Mouse (Mus musculus) thymus, adult 18-20 months (tissue): ENCODE measurements around the gene Mpp3.
"Not testable (repeated sequence)": the region's sequence is repeated elsewhere in the genome, so short reads cannot be mapped to it uniquely, and the experiment has no call there.

Source experiments
- DNase-seq, 2 experiments: peaks; one replicate each; pipeline ENCODE4 v3.0.0; 2022; ENCODE audit warnings: mixed read lengths in 2 of 2

Gene Mpp3

GRCm38 (mm10) chr11:102008954-102009637, 19.2 kb downstream of the Mpp3 start:
- no peak for DNase-seq

- DNase-seq = no peak
These were observed 19.9 kb downstream of the Mpp3 start for GRCm38 (mm10) chr11:102008372-102008771.

DNA sequence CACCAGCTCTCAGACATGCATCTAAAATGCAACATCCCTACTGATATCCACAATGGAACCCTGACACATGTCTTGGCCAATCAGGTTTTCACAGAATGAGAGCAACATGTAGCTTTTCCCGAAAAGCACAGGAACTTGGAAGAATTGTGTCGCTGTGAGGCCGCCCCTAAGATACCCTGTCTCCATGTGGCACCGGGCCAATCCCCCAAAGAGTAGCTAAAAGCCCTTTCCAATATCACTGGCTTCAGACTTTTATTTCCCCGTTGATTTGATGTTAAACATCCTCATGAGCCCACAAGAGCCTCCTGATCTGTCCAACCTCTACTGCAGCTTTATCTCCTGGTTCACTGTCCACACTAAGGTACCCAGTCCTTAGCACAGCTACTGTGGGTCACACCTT, 21.6 kb downstream of the Mpp3 start:
- no peak for DNase-seq

- DNase-seq = no peak
These were observed 22.0 kb downstream of the Mpp3 start for GRCm38 (mm10) chr11:102006271-102006670.

DNA sequence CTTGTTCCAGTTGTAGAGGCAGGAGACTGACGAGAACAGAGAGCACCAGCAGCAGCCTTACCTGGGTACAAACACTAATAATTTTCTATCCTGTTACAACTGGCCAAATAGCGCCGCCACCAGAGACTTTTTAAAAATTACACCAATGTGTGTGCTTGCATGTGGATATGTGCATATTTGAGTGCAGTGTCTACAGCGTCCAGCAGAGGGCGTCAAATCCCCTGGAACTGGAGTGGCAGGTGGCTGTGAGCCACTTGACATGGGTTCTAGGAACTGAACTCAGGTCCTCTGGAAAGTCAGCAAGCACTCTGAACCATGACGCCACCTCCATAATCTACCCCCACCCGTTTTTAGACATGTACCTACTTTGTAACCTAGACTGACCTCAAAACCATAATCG, 24.0 kb downstream of the Mpp3 start:
- DNase-seq = no peak

- no peak for DNase-seq
These were observed 28.8 kb downstream of the Mpp3 start for GRCm38 (mm10) chr11:101999466-101999865.

DNA sequence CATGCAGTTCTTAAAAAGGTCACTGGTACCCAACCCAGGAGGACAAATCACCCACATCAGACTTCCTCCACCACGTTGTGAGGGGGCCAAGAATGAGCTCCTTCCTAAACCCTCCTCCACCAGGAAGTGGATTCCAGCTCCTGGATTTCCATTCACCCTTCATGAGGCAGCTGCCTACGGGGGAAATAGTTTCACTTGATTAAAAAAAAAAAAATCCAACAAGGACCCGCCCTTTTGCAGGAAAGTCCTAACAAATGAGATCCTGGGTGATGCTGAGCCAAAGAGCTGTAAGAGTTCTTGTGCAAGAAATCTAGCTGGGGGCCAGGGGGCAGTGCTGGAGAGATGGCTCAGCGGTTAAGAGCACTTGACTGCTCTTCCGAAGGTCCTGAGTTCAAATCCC, 30.0 kb downstream of the Mpp3 start:
- DNase-seq = no peak

- no peak for DNase-seq
These were observed 32.3 kb downstream of the Mpp3 start for GRCm38 (mm10) chr11:101995938-101996337.

GRCm38 (mm10) chr11:101994100-101994499, 34.2 kb downstream of the Mpp3 start:
- DNase-seq = no peak

DNA sequence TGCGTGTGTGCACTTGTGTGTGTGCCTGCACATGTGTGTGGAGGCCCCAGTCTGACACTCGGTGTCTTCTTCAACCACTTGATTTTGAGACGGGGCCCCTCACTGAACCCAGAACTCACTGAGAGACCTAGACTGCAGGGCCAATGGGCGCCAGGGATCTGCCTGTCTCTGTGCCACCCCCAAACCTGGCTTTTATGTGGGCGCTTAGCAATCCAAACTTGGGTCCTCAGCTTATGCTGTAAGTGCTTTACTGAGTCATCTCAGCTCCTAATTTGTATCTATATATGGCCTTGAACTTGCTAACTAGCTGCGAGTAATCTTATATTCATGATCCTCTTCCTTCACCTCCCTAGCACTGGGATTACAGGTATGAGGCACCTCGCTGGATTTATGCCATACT, 35.9 kb downstream of the Mpp3 start:
- no peak for DNase-seq

GRCm38 (mm10) chr11:101991813-101992212, 36.4 kb downstream of the Mpp3 start:
- no peak for DNase-seq

DNA sequence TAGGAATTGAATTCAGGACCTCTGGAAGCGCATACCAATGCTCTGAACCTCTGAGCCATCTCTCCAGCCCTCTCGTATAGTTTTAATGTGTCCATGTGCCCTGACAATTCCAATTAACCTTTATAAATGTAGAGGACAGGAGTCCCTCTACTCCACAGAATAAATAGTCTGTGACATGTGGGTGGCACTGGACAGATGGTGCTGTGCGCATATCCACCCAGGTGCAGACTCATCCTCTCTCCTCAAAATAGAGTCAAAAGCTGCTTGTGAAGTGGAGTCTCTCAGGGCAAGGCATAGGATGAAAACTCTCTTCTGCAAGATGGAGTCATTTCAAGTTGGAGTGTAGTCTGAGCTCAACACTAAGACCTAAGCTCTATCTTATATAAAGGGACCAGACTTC, 38.0 kb downstream of the Mpp3 start:
- no peak for DNase-seq

- no peak for DNase-seq
These were observed 41.3 kb downstream of the Mpp3 start, which contains the start of gene Dusp3 for GRCm38 (mm10) chr11:101986913-101987312. Dusp3 (minus strand) TSS chr11:101987013.

DNA sequence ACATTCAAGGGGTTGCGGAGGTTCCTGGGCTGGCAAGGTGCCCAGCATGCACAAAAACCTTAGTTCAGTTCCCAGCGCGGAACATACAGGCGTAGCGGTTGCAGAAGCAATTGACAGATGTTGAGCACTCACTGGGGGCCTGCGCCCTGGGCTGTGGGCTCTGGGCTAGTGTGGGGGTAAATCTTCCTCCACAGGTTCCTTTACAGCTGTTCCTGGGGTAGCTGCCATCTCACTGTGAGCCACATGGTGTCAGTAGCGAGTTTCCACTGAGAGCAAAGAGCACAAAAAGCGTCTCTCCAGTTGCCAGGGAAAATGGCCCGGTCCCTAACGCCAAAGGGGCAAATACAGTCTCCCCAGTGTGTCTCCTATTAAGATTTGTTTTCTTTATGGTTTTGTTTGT, 42.3 kb downstream of the Mpp3 start:
- DNase-seq = peak; percentile 15 to 17

GRCm38 (mm10) chr11:101985450-101985849, 42.8 kb downstream of the Mpp3 start:
- DNase-seq = not testable (repeated sequence)

GRCm38 (mm10) chr11:101984054-101985025, 43.9 kb downstream of the Mpp3 start, which contains the start of gene Cfap97d1:
Cfap97d1 (plus strand) TSS chr11:101984279.
- peak; percentile 38 to 52 for DNase-seq

DNA sequence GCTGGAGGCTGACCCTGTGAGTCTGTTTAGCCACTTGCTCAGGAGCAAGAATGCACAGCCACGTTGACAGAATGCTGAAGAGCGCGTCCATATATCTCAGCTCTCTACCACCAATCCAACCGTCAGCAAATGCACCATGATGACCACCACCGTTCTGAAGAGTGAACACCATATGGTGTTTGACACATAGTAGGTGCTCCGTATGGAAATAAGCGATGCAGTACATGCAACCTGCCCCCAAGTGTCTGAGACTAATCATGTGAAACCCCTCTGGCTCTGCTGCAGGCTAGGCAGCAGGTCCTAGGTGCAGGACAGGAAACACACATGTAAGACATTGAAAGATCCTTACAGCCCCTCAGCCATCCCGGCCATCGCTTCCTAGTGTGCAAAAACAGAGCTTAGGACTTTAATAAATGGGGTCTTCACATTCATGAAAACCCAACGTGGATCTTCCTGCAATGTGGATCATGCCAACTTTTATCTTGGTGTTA, 44.8 kb downstream of the Mpp3 start:
- DNase-seq = no peak

GRCm38 (mm10) chr11:101982981-101983411, 45.3 kb downstream of the Mpp3 start:
- DNase-seq = no peak

GRCm38 (mm10) chr11:101981850-101982249, 46.4 kb downstream of the Mpp3 start:
- DNase-seq = no peak

GRCm38 (mm10) chr11:101980603-101981157, 47.6 kb downstream of the Mpp3 start:
- DNase-seq = no peak

- no peak for DNase-seq
These were observed 49.1 kb downstream of the Mpp3 start for GRCm38 (mm10) chr11:101979140-101979539.

- DNase-seq = no peak
These were observed 51.3 kb downstream of the Mpp3 start for GRCm38 (mm10) chr11:101976949-101977348.

- no peak for DNase-seq
These were observed 53.3 kb downstream of the Mpp3 start for GRCm38 (mm10) chr11:101974923-101975322.
